Comparison of ENCODE assay signal across 8 mouse cellular contexts in genomic region chr12:102877301-102878030, GRCm38 (mm10). TPM values are rescaled to one million over a fixed set of nuclear protein-coding genes. Genes with fewer than 3 reads are reported as not detected.
DNase-seq lines count a peak whose midpoint lies in the region; ATAC-seq and TF ChIP-seq lines count a peak whose summit lies in the region.

No protein-coding gene starts in this region.

- peak overlapping the region; percentile 91 for H3K4me3 ChIP-seq in intestine, embryonic 16.5 days (ENCODE audit: low read length)
- H3K4me3 ChIP-seq in limb, embryonic 14.5 days (replicated peaks; ENCODE audit: low read length) = peak overlapping the region; percentile 95
- H3K4me3 ChIP-seq in midbrain, embryonic 14.5 days (replicated peaks; ENCODE audit: low read depth, low read length) = peak overlapping the region; percentile 93

- TF ChIP-seq POLR2A in limb, embryonic 14.5 days (IDR thresholded peaks at IDR 0.05; ENCODE audit: borderline replicate concordance, extremely low read depth, insufficient read depth, insufficient read length) = no peak

- peak; percentile 31 for DNase-seq in urinary bladder, postnatal 14 days (ENCODE audit: low spot score)
- no peak for DNase-seq in urinary bladder, adult 2 months (ENCODE audit: low spot score)
- DNase-seq in embryo, embryonic 10.5 days (ENCODE audit: low spot score) = peak; percentile 65
- peak; percentile 20 to 44 for DNase-seq in gastrocnemius, postnatal 4 days (ENCODE audit: low spot score in 2 of 2)
- DNase-seq in limb, embryonic 14.5 days (ENCODE audit: low spot score) = peak; percentile 26
- DNase-seq in midbrain, embryonic 14.5 days = peak; percentile 74
- peak; percentile 38 to 47 for DNase-seq in spleen, adult 18-20 months

- H3K36me3 ChIP-seq in intestine, embryonic 16.5 days (ENCODE audit: control insufficient read depth, insufficient read depth, low read length) = no peaks in the 10 kb centered on the region
- H3K36me3 ChIP-seq in limb, embryonic 14.5 days (ENCODE audit: control insufficient read depth, insufficient read depth, low read length) = no peaks in the 10 kb centered on the region
- H3K36me3 ChIP-seq in midbrain, embryonic 14.5 days (ENCODE audit: control insufficient read depth, insufficient read depth, low read length) = no peaks in the 10 kb centered on the region

- peak overlapping the region; percentile 60 for H3K4me2 ChIP-seq in intestine, embryonic 16.5 days (ENCODE audit: low read depth, low read length)
- peak overlapping the region; percentile 69 for H3K4me2 ChIP-seq in limb, embryonic 14.5 days (replicated peaks; ENCODE audit: low read depth, low read length, severe bottlenecking)
- peak overlapping the region; percentile 85 for H3K4me2 ChIP-seq in midbrain, embryonic 14.5 days (ENCODE audit: low read length)

- peak; percentile 86 for ATAC-seq in intestine, embryonic 16.5 days
- ATAC-seq in limb, embryonic 14.5 days (ENCODE audit: low FRiP score, low read depth) = peak; percentile 66
- ATAC-seq in midbrain, embryonic 14.5 days (ENCODE audit: low FRiP score, low TSS enrichment) = peak; percentile 68

- H3K27me3 ChIP-seq in intestine, embryonic 16.5 days (replicated peaks; ENCODE audit: control insufficient read depth, insufficient read depth, low read length) = no peaks in the 10 kb centered on the region
- no peaks in the 10 kb centered on the region for H3K27me3 ChIP-seq in limb, embryonic 14.5 days (ENCODE audit: control insufficient read depth, insufficient read depth, low read length)
- no peaks in the 10 kb centered on the region for H3K27me3 ChIP-seq in midbrain, embryonic 14.5 days (ENCODE audit: control insufficient read depth, insufficient read depth, low read length)

- WGBS in intestine, embryonic 16.5 days = under 1% methylated on average over 56 of the region's 70 CpGs
- WGBS in limb, embryonic 14.5 days = 1% methylated on average over 36 of the region's 70 CpGs
- WGBS in midbrain, embryonic 14.5 days = under 1% methylated on average over 69 of the region's 70 CpGs

- no peaks in the 10 kb centered on the region for H3K9me3 ChIP-seq in intestine, embryonic 16.5 days (ENCODE audit: control insufficient read depth, low read length)
- H3K9me3 ChIP-seq in limb, embryonic 14.5 days (ENCODE audit: control insufficient read depth, low read length) = no peaks in the 10 kb centered on the region
- no peaks in the 10 kb centered on the region for H3K9me3 ChIP-seq in midbrain, embryonic 14.5 days (ENCODE audit: control insufficient read depth, low read length)

- H3K4me1 ChIP-seq in intestine, embryonic 16.5 days (ENCODE audit: control insufficient read depth, insufficient read depth, low read length) = peaks cover 11% of the 10 kb centered on the region
- peaks cover 12% of the 10 kb centered on the region; the same call in 1 of the 2 replicates for H3K4me1 ChIP-seq in limb, embryonic 14.5 days (ENCODE audit: control insufficient read depth, insufficient read depth, low read length)
- peaks cover 22% of the 10 kb centered on the region for H3K4me1 ChIP-seq in midbrain, embryonic 14.5 days (ENCODE audit: control insufficient read depth, insufficient read depth, low read length)

- peak overlapping the region; percentile 91 for H3K9ac ChIP-seq in intestine, embryonic 16.5 days (ENCODE audit: low read depth, low read length)
- H3K9ac ChIP-seq in limb, embryonic 14.5 days (ENCODE audit: low read depth, low read length, severe bottlenecking) = peak overlapping the region; percentile 97
- peak overlapping the region; percentile 87 for H3K9ac ChIP-seq in midbrain, embryonic 14.5 days (replicated peaks; ENCODE audit: low read length)

- H3K27ac ChIP-seq in intestine, embryonic 16.5 days (ENCODE audit: low read length) = peak overlapping the region; percentile 93
- peak overlapping the region; percentile 97 for H3K27ac ChIP-seq in limb, embryonic 14.5 days (replicated peaks; ENCODE audit: low read depth, low read length)
- H3K27ac ChIP-seq in midbrain, embryonic 14.5 days (replicated peaks; ENCODE audit: low read depth, low read length) = peak overlapping the region; percentile 95

RNA-seq across cellular contexts. Expression of gene Btbd7, which starts 0.8 kb away (rescaled TPM):
- 20.1 and 27.7 TPM in 2 replicates for polyA plus RNA-seq in urinary bladder, adult 2 months (2012; rRNA removed)
- 10 to 100 TPM; 31.9 to 32.4 TPM for total RNA-seq in gastrocnemius, postnatal 4 days (2021)
- 9.5 and 10.0 TPM in 2 replicates for polyA plus RNA-seq in intestine, embryonic 16.5 days (2015; fragmentation: Nextera tagmentation; extraction: Ambion mirVana)
- 25.4 and 30.5 TPM in 2 replicates for polyA plus RNA-seq in limb, embryonic 14.5 days (2012; rRNA removed)
- 23.0 and 24.5 TPM in 2 replicates for polyA plus RNA-seq in limb, embryonic 14.5 days (2014; fragmentation: Nextera tagmentation; extraction: Ambion mirVana)
- 19.1 and 20.5 TPM in 2 replicates for polyA plus RNA-seq in midbrain, embryonic 14.5 days (2014; fragmentation: Nextera tagmentation; extraction: Ambion mirVana)

RNA-seq across cellular contexts. Expression of gene Cox8c, which starts 21.6 kb away (rescaled TPM):
- not detected in 2 replicates for polyA plus RNA-seq in urinary bladder, adult 2 months (2012; rRNA removed)
- total RNA-seq in gastrocnemius, postnatal 4 days (2021) = not detected
- polyA plus RNA-seq in intestine, embryonic 16.5 days (2015; fragmentation: Nextera tagmentation; extraction: Ambion mirVana) = not detected in 2 replicates
- polyA plus RNA-seq in limb, embryonic 14.5 days (2012; rRNA removed) = not detected in 2 replicates
- polyA plus RNA-seq in limb, embryonic 14.5 days (2014; fragmentation: Nextera tagmentation; extraction: Ambion mirVana) = not detected in 2 replicates
- not detected in 2 replicates for polyA plus RNA-seq in midbrain, embryonic 14.5 days (2014; fragmentation: Nextera tagmentation; extraction: Ambion mirVana)
